Mouse (Mus musculus): ENCODE results near the gene Bpifb2. TPM values are rescaled to one million over a fixed set of nuclear protein-coding genes. Genes with fewer than 3 reads are reported as not detected.

Bpifb2 gene
- polyA plus RNA-seq, 1 experiment = not detected

GRCm38 (mm10) chr2:153859581-153859980, 15.3 kb upstream of the Bpifb2 start:
- H3K27ac ChIP-seq (ENCODE audit: insufficient read depth, low read length) = no peak overlapping the region
- TF ChIP-seq POLR2A (IDR thresholded peaks at IDR 0.05; ENCODE audit: extremely low read depth, insufficient read depth, low read length) (no peak), CTCF (IDR thresholded peaks at IDR 0.05; ENCODE audit: extremely low read depth, insufficient read depth, low read length) (no peak)
- H3K4me3 ChIP-seq (ENCODE audit: insufficient read depth, low read length) = no peak overlapping the region
- H3K4me1 ChIP-seq (ENCODE audit: control insufficient read depth, insufficient read depth, low read length) = no peaks in the 10 kb centered on the region

GRCm38 (mm10) chr2:153860315-153860714, 14.5 kb upstream of the Bpifb2 start:
- H3K27ac ChIP-seq (ENCODE audit: insufficient read depth, low read length) = no peak overlapping the region
- no peaks in the 10 kb centered on the region for H3K4me1 ChIP-seq (ENCODE audit: control insufficient read depth, insufficient read depth, low read length)
- no peak for TF ChIP-seq CTCF (IDR thresholded peaks at IDR 0.05; ENCODE audit: extremely low read depth, insufficient read depth, low read length)
- TF ChIP-seq POLR2A (IDR thresholded peaks at IDR 0.05; ENCODE audit: extremely low read depth, insufficient read depth, low read length) = no peak
- H3K4me3 ChIP-seq (ENCODE audit: insufficient read depth, low read length) = no peak overlapping the region

- no peak for TF ChIP-seq CTCF (IDR thresholded peaks at IDR 0.05; ENCODE audit: extremely low read depth, insufficient read depth, low read length)
- no peak for TF ChIP-seq POLR2A (IDR thresholded peaks at IDR 0.05; ENCODE audit: extremely low read depth, insufficient read depth, low read length)
- Histone ChIP-seq H3K4me1 (ENCODE audit: control insufficient read depth, insufficient read depth, low read length) (no peaks in the 10 kb centered on the region), H3K27ac (ENCODE audit: insufficient read depth, low read length) (no peak overlapping the region), H3K4me3 (ENCODE audit: insufficient read depth, low read length) (no peak overlapping the region)
Observed at GRCm38 (mm10) chr2:153860715-153861114, 14.1 kb upstream of the Bpifb2 start.

- H3K4me3 ChIP-seq (ENCODE audit: insufficient read depth, low read length) = no peak overlapping the region
- no peaks in the 10 kb centered on the region for H3K4me1 ChIP-seq (ENCODE audit: control insufficient read depth, insufficient read depth, low read length)
- TF ChIP-seq CTCF (IDR thresholded peaks at IDR 0.05; ENCODE audit: extremely low read depth, insufficient read depth, low read length) = no peak
- no peak for TF ChIP-seq POLR2A (IDR thresholded peaks at IDR 0.05; ENCODE audit: extremely low read depth, insufficient read depth, low read length)
- H3K27ac ChIP-seq (ENCODE audit: insufficient read depth, low read length) = no peak overlapping the region
Observed at GRCm38 (mm10) chr2:153861960-153862359, 12.9 kb upstream of the Bpifb2 start.

- no peak for TF ChIP-seq POLR2A (IDR thresholded peaks at IDR 0.05; ENCODE audit: extremely low read depth, insufficient read depth, low read length)
- TF ChIP-seq CTCF (IDR thresholded peaks at IDR 0.05; ENCODE audit: extremely low read depth, insufficient read depth, low read length) = no peak
- no peak within 1 kb of the TSS for H3K4me3 ChIP-seq (ENCODE audit: insufficient read depth, low read length)
- H3K27ac ChIP-seq (ENCODE audit: insufficient read depth, low read length) = no peak within 1 kb of the TSS
- H3K4me1 ChIP-seq (ENCODE audit: control insufficient read depth, insufficient read depth, low read length) = no peaks in the 10 kb centered on the region
Observed at GRCm38 (mm10) chr2:153870984-153871383, 3.9 kb upstream of the Bpifb2 start, which contains the start of gene Sun5. Gene Sun5, minus strand, starts transcription at chr2:153871084.

GRCm38 (mm10) chr2:153899111-153899510, 24.3 kb downstream of the Bpifb2 start:
- Histone ChIP-seq H3K4me3 (ENCODE audit: insufficient read depth, low read length) (no peak overlapping the region), H3K4me1 (ENCODE audit: control insufficient read depth, insufficient read depth, low read length) (no peaks in the 10 kb centered on the region), H3K27ac (ENCODE audit: insufficient read depth, low read length) (no peak overlapping the region)
- TF ChIP-seq POLR2A (IDR thresholded peaks at IDR 0.05; ENCODE audit: extremely low read depth, insufficient read depth, low read length) (no peak), CTCF (IDR thresholded peaks at IDR 0.05; ENCODE audit: extremely low read depth, insufficient read depth, low read length) (no peak)

GRCm38 (mm10) chr2:153900088-153900487, 25.2 kb downstream of the Bpifb2 start, which contains the start of gene Bpifb6:
Gene Bpifb6, plus strand, starts transcription at chr2:153900388.
- no peaks in the 10 kb centered on the region for H3K4me1 ChIP-seq (ENCODE audit: control insufficient read depth, insufficient read depth, low read length)
- TF ChIP-seq POLR2A (IDR thresholded peaks at IDR 0.05; ENCODE audit: extremely low read depth, insufficient read depth, low read length) (no peak), CTCF (IDR thresholded peaks at IDR 0.05; ENCODE audit: extremely low read depth, insufficient read depth, low read length) (no peak)
- H3K27ac ChIP-seq (ENCODE audit: insufficient read depth, low read length) = no peak within 1 kb of the TSS
- no peak within 1 kb of the TSS for H3K4me3 ChIP-seq (ENCODE audit: insufficient read depth, low read length)

GRCm38 (mm10) chr2:153902726-153903125, 27.9 kb downstream of the Bpifb2 start:
- TF ChIP-seq CTCF (IDR thresholded peaks at IDR 0.05; ENCODE audit: extremely low read depth, insufficient read depth, low read length) (no peak), POLR2A (IDR thresholded peaks at IDR 0.05; ENCODE audit: extremely low read depth, insufficient read depth, low read length) (no peak)
- Histone ChIP-seq H3K27ac (ENCODE audit: insufficient read depth, low read length) (no peak overlapping the region), H3K4me1 (ENCODE audit: control insufficient read depth, insufficient read depth, low read length) (no peaks in the 10 kb centered on the region), H3K4me3 (ENCODE audit: insufficient read depth, low read length) (no peak overlapping the region)

- no peak overlapping the region for H3K4me3 ChIP-seq (ENCODE audit: insufficient read depth, low read length)
- no peak for TF ChIP-seq CTCF (IDR thresholded peaks at IDR 0.05; ENCODE audit: extremely low read depth, insufficient read depth, low read length)
- TF ChIP-seq POLR2A (IDR thresholded peaks at IDR 0.05; ENCODE audit: extremely low read depth, insufficient read depth, low read length) = no peak
- H3K4me1 ChIP-seq (ENCODE audit: control insufficient read depth, insufficient read depth, low read length) = no peaks in the 10 kb centered on the region
- no peak overlapping the region for H3K27ac ChIP-seq (ENCODE audit: insufficient read depth, low read length)
Observed at GRCm38 (mm10) chr2:153906626-153907025, 31.8 kb downstream of the Bpifb2 start.

GRCm38 (mm10) chr2:153914151-153914550, 39.3 kb downstream of the Bpifb2 start:
- no peak overlapping the region for H3K4me3 ChIP-seq (ENCODE audit: insufficient read depth, low read length)
- peaks cover 2% of the 10 kb centered on the region; the same call in 1 of the 2 replicates for H3K4me1 ChIP-seq (ENCODE audit: control insufficient read depth, insufficient read depth, low read length)
- no peak for TF ChIP-seq CTCF (IDR thresholded peaks at IDR 0.05; ENCODE audit: extremely low read depth, insufficient read depth, low read length)
- TF ChIP-seq POLR2A (IDR thresholded peaks at IDR 0.05; ENCODE audit: extremely low read depth, insufficient read depth, low read length) = no peak
- no peak overlapping the region for H3K27ac ChIP-seq (ENCODE audit: insufficient read depth, low read length)

All from cortical plate, adult 2 months (tissue).